Mouse (Mus musculus) MEL (cell line): ENCODE results near the gene Mtln. TPM values are rescaled to one million over a fixed set of nuclear protein-coding genes. Genes with fewer than 3 reads are reported as not detected.

Experiments
- DNase-seq: peaks from one replicate; pipeline ENCODE4 v3.0.0; 2011; ENCODE audit warnings: low read depth, low spot score
- H3K27ac ChIP-seq: 2 replicates; pipeline ENCODE4 v1.5.1; 2012; ENCODE audit warnings: low read depth, mild to moderate bottlenecking, control low read depth, low read length, moderate library complexity; ENCODE audit not compliant: control insufficient read depth
- H3K27me3 ChIP-seq, 2 experiments: fragments of 150-350 bp in 1 of 2; sonication (generic) in 1 of 2; 2 replicates each; pipeline ENCODE4 v1.6.1; 2012; ENCODE audit warnings: low read length in 2 of 2, mild to moderate bottlenecking in 2 of 2, improper control_type of control experiment in 1 of 2, moderate library complexity in 1 of 2; ENCODE audit not compliant: insufficient read depth in 2 of 2, control insufficient read depth in 1 of 2
- H3K36me3 ChIP-seq, 2 experiments: 2 replicates each; pipeline ENCODE4 v1.6.1; 2012 to 2014; ENCODE audit warnings: low read length in 2 of 2, improper control_type of control experiment in 1 of 2, inconsistent platforms in 1 of 2, mild to moderate bottlenecking in 1 of 2; ENCODE audit not compliant: insufficient read depth in 2 of 2, control insufficient read depth in 1 of 2
- H3K4me1 ChIP-seq, 2 experiments: fragments of 150-350 bp in 1 of 2; sonication (generic) in 1 of 2; 2 replicates each; pipeline ENCODE4 v1.6.1; 2012; ENCODE audit warnings: low read length in 2 of 2, improper control_type of control experiment in 1 of 2, mild to moderate bottlenecking in 1 of 2; ENCODE audit not compliant: insufficient read depth in 2 of 2, control insufficient read depth in 1 of 2
- H3K4me3 ChIP-seq, 2 experiments: fragments of 150-350 bp in 1 of 2; sonication (generic) in 1 of 2; 2 replicates each; pipeline ENCODE4 v1.5.1; 2012; ENCODE audit warnings: low read depth in 2 of 2, low read length in 2 of 2, mild to moderate bottlenecking in 2 of 2, moderate library complexity in 2 of 2, control low read depth in 1 of 2, improper control_type of control experiment in 1 of 2; ENCODE audit not compliant: control insufficient read depth in 1 of 2, insufficient read depth in 1 of 2
- H3K79me2 ChIP-seq: 2 replicates; pipeline ENCODE4 v1.6.1; 2012; ENCODE audit warnings: mild to moderate bottlenecking, low read length, moderate library complexity; ENCODE audit not compliant: control insufficient read depth, poor library complexity, insufficient read depth
- H3K9ac ChIP-seq: 2 replicates; pipeline ENCODE4 v1.6.1; 2012; ENCODE audit warnings: low read depth, mild to moderate bottlenecking, control low read depth, low read length, moderate library complexity; ENCODE audit not compliant: control insufficient read depth, poor library complexity, severe bottlenecking
- H3K9me3 ChIP-seq: fragments of 150-350 bp; sonication (generic); replicated peaks from 2 replicates; pipeline ENCODE4 v1.6.1; 2012; ENCODE audit warnings: mild to moderate bottlenecking, low read length, improper control_type of control experiment, moderate library complexity; ENCODE audit not compliant: insufficient read depth
- CTCF ChIP-seq, 3 experiments: IDR thresholded peaks in 2 of 3; conservative IDR thresholded peaks in 1 of 3; 2 replicates each; pipeline ENCODE4 v1.5.1; 2011 to 2012; ENCODE audit warnings: low read length in 3 of 3, low read depth in 2 of 3, mild to moderate bottlenecking in 2 of 3, improper control_type of control experiment in 1 of 3, inconsistent platforms in 1 of 3, mixed read lengths in 1 of 3, moderate library complexity in 1 of 3; ENCODE audit not compliant: control insufficient read depth in 1 of 3, insufficient read depth in 1 of 3, poor library complexity in 1 of 3, severe bottlenecking in 1 of 3
- ELF1 ChIP-seq: IDR thresholded peaks from 2 replicates; pipeline ENCODE4 v1.6.1; 2014; ENCODE audit warnings: low read depth, mild to moderate bottlenecking, inconsistent platforms, low read length, improper control_type of control experiment, moderate library complexity
- ETS1 ChIP-seq: IDR thresholded peaks from 2 replicates; pipeline ENCODE4 v1.6.1; 2012; ENCODE audit warnings: low read depth, mild to moderate bottlenecking, inconsistent platforms, low read length, improper control_type of control experiment, moderate library complexity
- MAFK ChIP-seq: IDR thresholded peaks from 2 replicates; pipeline ENCODE4 v1.6.1; 2011; ENCODE audit warnings: low read depth, mild to moderate bottlenecking, low read length, improper control_type of control experiment, borderline replicate concordance
- MXI1 ChIP-seq: IDR thresholded peaks from 2 replicates; pipeline ENCODE4 v1.6.1; 2011; ENCODE audit warnings: mild to moderate bottlenecking, low read depth, low read length, improper control_type of control experiment
- MYC ChIP-seq: IDR thresholded peaks from 2 replicates; pipeline ENCODE4 v1.6.1; 2011; ENCODE audit warnings: low read depth, mild to moderate bottlenecking, low read length, improper control_type of control experiment, moderate library complexity
- NELFE ChIP-seq: IDR thresholded peaks from 2 replicates; pipeline ENCODE4 v1.6.1; 2011; ENCODE audit warnings: low read depth, low read length, improper control_type of control experiment
- POLR2A ChIP-seq, 2 experiments: IDR thresholded peaks; 2 replicates each; pipeline ENCODE4 v1.6.1; 2011 to 2012; ENCODE audit warnings: low read length in 2 of 2, mild to moderate bottlenecking in 2 of 2, control low read depth in 1 of 2, improper control_type of control experiment in 1 of 2, low read depth in 1 of 2, moderate library complexity in 1 of 2; ENCODE audit not compliant: control insufficient read depth in 1 of 2, insufficient read depth in 1 of 2, poor library complexity in 1 of 2
- RCOR1 ChIP-seq: IDR thresholded peaks from 2 replicates; pipeline ENCODE4 v1.6.1; 2012; ENCODE audit warnings: low read depth, mild to moderate bottlenecking, inconsistent platforms, low read length, improper control_type of control experiment
- SIN3A ChIP-seq: IDR thresholded peaks from 2 replicates; pipeline ENCODE4 v1.6.1; 2012; ENCODE audit warnings: low read length, improper control_type of control experiment, inconsistent platforms
- USF1 ChIP-seq: IDR thresholded peaks from 2 replicates; pipeline ENCODE4 v1.6.1; 2014; ENCODE audit warnings: low read depth, mild to moderate bottlenecking, inconsistent platforms, low read length, improper control_type of control experiment, moderate library complexity
- USF2 ChIP-seq, 2 experiments: IDR thresholded peaks; 2 replicates each; pipeline ENCODE4 v1.6.1; 2011 to 2012; ENCODE audit warnings: improper control_type of control experiment in 2 of 2, low read length in 2 of 2, borderline replicate concordance in 1 of 2, inconsistent platforms in 1 of 2, low read depth in 1 of 2, mild to moderate bottlenecking in 1 of 2; ENCODE audit not compliant: insufficient read depth in 1 of 2
- polyA plus RNA-seq, 2 experiments: library from polyadenylated mRNA; stranded (reverse) in 1 of 2; unstranded in 1 of 2; fragments of >175 nt in 1 of 2; fragments of >200 nt in 1 of 2; gene quantifications; 2 replicates each; pipeline versions ENCODE4 v1.2.1 to v1.2.4; 2012; ENCODE audit warnings: low replicate concordance in 2 of 2, low read depth in 1 of 2; ENCODE audit not compliant: insufficient read length in 2 of 2, insufficient read depth in 1 of 2, missing spikeins in 1 of 2
- total RNA-seq: library from RNA; depleted of rRNA; stranded (reverse); fragments of 300-350 nt; gene quantifications from 2 replicates; pipeline ENCODE4 v1.2.3, GENCODE M21; 2012; rRNA removed

The Mtln gene
- total and polyA plus RNA-seq, 3 experiments = 29.8 to 44.2 TPM; not detected in 1

DNA sequence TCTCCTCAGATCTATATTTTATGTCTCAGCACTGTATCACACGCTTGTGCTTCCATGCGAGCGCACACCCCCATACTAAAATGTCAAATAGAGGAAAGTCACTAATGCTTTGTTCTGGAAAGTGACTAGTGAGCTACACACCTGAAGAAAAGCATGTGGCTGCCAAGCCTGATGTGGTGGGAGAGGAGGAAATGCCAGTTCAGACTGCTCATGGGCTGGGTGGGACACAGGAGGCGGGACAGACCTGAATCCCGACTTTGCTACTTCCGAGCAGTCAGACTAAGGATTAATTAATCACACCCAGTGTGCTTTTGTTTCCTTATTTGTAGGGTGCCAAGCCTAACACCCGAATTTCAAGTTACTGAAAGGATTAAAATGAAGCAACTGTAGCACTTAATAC lies 44.0 kb downstream of the Mtln start:
- Histone ChIP-seq H3K4me1 (no peaks in the 10 kb centered on the region), H3K4me3 (no peak overlapping the region), H3K9me3 (no peaks in the 10 kb centered on the region), H3K36me3 (no peaks in the 10 kb centered on the region), H3K27ac (no peak overlapping the region), H3K79me2 (no peaks in the 10 kb centered on the region), H3K27me3 (no peaks in the 10 kb centered on the region), H3K9ac (no peak overlapping the region)
- TF ChIP-seq CTCF (IDR thresholded peaks at IDR 0.05 in 2 of 3, conservative IDR thresholded peaks at IDR 0.05 in 1 of 3; ENCODE audit: control insufficient read depth in 1 of 3, insufficient read depth in 1 of 3, low read depth in 2 of 3, low read length in 3 of 3, poor library complexity in 1 of 3, severe bottlenecking in 1 of 3) (no peak), USF1 (no peak), NELFE (no peak), ELF1 (no peak), USF2 (IDR thresholded peaks at IDR 0.05; ENCODE audit: borderline replicate concordance in 1 of 2, insufficient read depth in 1 of 2, low read depth in 1 of 2, low read length in 2 of 2) (no peak), SIN3A (no peak), POLR2A (IDR thresholded peaks at IDR 0.05; ENCODE audit: control insufficient read depth in 1 of 2, insufficient read depth in 1 of 2, low read depth in 1 of 2, low read length in 2 of 2, poor library complexity in 1 of 2) (no peak), MXI1 (no peak), MYC (no peak), ETS1 (no peak), MAFK (no peak)
- DNase-seq = no peak

GRCm38 (mm10) chr2:127742637-127743036 lies 49.7 kb downstream of the Mtln start:
- no peaks in the 10 kb centered on the region for H3K79me2 ChIP-seq
- no peak overlapping the region for H3K4me3 ChIP-seq
- H3K9me3 ChIP-seq = no peaks in the 10 kb centered on the region
- no peak overlapping the region for H3K9ac ChIP-seq
- no peak overlapping the region for H3K27ac ChIP-seq
- DNase-seq = no peak
- TF ChIP-seq USF2 (IDR thresholded peaks at IDR 0.05; ENCODE audit: borderline replicate concordance in 1 of 2, insufficient read depth in 1 of 2, low read depth in 1 of 2, low read length in 2 of 2) (no peak), RCOR1 (no peak)
- TF ChIP-seq, all 39 proteins: peak for 0
- H3K27me3 ChIP-seq = no peaks in the 10 kb centered on the region
- no peaks in the 10 kb centered on the region for H3K36me3 ChIP-seq
- no peaks in the 10 kb centered on the region for H3K4me1 ChIP-seq

Other genes starting within 250 kb of the Mtln start
- gene Zfp661, start 205.4 kb downstream of the Mtln start, total RNA-seq = 2.7 and 4.2 TPM in 2 replicates
- gene Zfp661, start 205.4 kb downstream of the Mtln start, polyA plus RNA-seq = 1 to 10 TPM in 1 of 2 experiments, not detected in 1; 5.9 TPM
- 124 and 133 TPM in 2 replicates for gene Mrps5, start 205.3 kb downstream of the Mtln start, total RNA-seq
- gene Mrps5, start 205.3 kb downstream of the Mtln start, polyA plus RNA-seq = 1,000 to 10,000 TPM in 1 of 2 experiments, 100 to 1,000 TPM in 1; 124 to 1,057 TPM
- not detected in 2 replicates for gene Mal, start 135.8 kb downstream of the Mtln start, total RNA-seq
- gene Mal, start 135.8 kb downstream of the Mtln start, polyA plus RNA-seq = not detected
- gene Mall, start 62.6 kb downstream of the Mtln start, total RNA-seq = not detected in 2 replicates
- not detected for gene Mall, start 62.6 kb downstream of the Mtln start, polyA plus RNA-seq
- 16.9 and 19.1 TPM in 2 replicates for gene Nphp1, start 3.6 kb downstream of the Mtln start, total RNA-seq
- 10 to 100 TPM; 37.1 to 63.6 TPM for gene Nphp1, start 3.6 kb downstream of the Mtln start, polyA plus RNA-seq
- gene Bub1, start 39.4 kb upstream of the Mtln start, total RNA-seq = 34.6 and 43.2 TPM in 2 replicates
- 100 to 1,000 TPM in 1 of 2 experiments, 10 to 100 TPM in 1; 57.2 to 618 TPM for gene Bub1, start 39.4 kb upstream of the Mtln start, polyA plus RNA-seq
- gene Acoxl, start 46.4 kb upstream of the Mtln start, total RNA-seq = 0.29 and 0.31 TPM in 2 replicates
- gene Acoxl, start 46.4 kb upstream of the Mtln start, polyA plus RNA-seq = under 1 TPM in 1 of 2 experiments, not detected in 1; 0.39 TPM